Mouse (Mus musculus) thymus, postnatal 10 days (tissue): ENCODE data around the gene Cyp1b1.

Experiments
- DNase-seq, 2 experiments: peaks; one replicate each; pipeline ENCODE4 v3.0.0; 2021; ENCODE audit warnings: low spot score in 2 of 2

Gene Cyp1b1

GRCm38 (mm10) chr17:79714931-79715637 lies at the start of gene Cyp1b1:
TSS of gene Cyp1b1 (minus strand) at chr17:79715061.
- no peak for DNase-seq

- no peak for DNase-seq
Observed at GRCm38 (mm10) chr17:79761841-79762240, 47.0 kb upstream of the Cyp1b1 start.

GRCm38 (mm10) chr17:79753831-79754230 lies 39.0 kb upstream of the Cyp1b1 start:
- DNase-seq = no peak

GRCm38 (mm10) chr17:79752836-79753235 lies 38.0 kb upstream of the Cyp1b1 start:
- DNase-seq = peak in 1 of 2 experiments; percentile 13

DNA sequence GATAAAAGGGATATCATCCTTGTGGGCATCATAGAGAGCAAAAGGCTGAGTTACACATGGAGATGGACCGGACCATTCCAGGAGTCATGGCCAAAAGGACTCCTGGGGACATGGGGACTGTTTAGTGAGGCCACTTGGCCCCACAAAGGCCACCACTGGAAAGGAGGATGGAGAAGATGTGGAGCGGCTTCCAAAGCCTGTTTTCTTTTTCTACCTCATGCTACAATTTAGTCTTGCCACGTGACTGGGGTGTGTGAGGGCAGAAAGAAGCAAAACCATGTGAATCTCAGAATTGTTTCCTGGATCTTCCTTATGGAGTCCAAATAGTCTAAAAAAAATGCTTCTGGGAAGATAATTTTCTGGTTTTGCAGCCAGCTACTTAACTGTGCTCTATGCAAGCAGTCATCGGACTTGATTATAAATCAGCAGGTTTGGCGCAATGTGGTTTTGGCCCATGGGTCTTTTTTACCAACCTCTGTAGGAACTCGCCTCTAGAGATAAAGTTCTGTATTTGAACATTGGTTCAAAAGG lies 36.9 kb upstream of the Cyp1b1 start:
- DNase-seq = no peak

GRCm38 (mm10) chr17:79749647-79750046 lies 34.8 kb upstream of the Cyp1b1 start:
- no peak for DNase-seq

- no peak for DNase-seq
Observed at GRCm38 (mm10) chr17:79746954-79747353, 32.1 kb upstream of the Cyp1b1 start.

GRCm38 (mm10) chr17:79746146-79746591 lies 31.3 kb upstream of the Cyp1b1 start:
- no peak for DNase-seq

DNA sequence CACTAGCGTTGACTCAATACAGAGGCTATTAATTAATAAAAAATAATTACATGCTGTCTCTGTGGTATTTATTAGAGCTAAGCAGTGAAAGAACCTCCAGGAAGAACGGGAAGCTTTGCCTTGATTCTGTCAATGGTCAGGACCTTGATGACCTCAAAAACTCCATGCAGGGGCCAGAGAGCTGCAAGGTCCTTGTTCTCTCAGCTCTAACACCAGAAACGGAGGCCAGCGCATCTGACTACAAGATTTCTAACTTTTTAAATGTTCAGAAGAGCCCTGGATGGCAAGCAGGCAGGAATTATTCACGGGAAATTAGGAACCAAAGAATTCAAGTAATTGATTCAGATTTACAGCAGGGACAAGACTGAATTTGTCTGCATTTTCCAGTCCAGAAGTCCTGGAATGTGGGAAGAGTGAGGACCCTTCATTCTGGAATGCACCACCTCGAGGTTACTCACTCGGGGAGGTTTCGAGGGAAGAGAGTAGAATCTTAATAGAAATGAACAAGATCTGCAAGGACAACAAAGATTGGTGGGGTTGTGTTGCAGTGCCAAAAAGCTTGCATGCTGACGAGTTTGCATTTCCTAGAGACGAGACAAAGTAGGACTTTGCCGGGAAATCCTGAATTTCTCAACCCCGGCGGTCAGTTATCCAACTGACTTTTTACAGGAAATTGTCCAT lies 30.3 kb upstream of the Cyp1b1 start:
- DNase-seq = no peak

- no peak for DNase-seq
Observed at GRCm38 (mm10) chr17:79743507-79743906, 28.6 kb upstream of the Cyp1b1 start.

GRCm38 (mm10) chr17:79742635-79743034 lies 27.8 kb upstream of the Cyp1b1 start:
- DNase-seq = no peak

DNA sequence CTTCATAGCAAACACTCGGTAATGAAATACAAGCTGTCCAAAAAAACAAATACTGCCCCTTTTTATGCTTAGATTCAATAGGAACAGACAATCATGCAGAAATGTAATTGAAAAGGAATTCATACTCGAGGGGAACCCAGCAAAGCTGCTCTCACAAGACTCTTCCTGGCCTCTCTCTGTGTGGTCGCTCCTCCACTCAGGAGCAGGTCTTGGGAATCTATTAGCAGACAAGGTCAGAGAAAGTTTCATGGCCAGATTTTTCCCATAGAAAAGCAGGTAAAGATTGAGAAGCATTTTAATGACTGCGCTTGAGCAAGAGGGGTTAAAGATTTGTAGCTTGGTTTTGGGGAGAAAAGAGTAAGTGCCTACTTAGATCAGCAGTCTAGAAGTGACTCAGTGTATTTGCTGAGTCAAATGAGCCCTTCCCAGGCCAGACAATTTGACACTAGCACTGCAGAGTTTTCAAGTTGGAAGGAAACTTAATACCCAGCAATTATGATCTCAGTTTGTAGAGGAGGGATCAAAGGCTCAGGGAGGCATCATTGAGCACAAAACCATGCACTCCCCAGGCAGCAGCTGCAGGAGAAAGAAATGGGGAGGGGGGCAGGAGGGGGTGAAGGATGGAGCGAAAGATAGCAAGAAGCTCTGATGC lies 24.1 kb upstream of the Cyp1b1 start:
- no peak for DNase-seq

GRCm38 (mm10) chr17:79737598-79737997 lies 22.7 kb upstream of the Cyp1b1 start:
- no peak for DNase-seq

DNA sequence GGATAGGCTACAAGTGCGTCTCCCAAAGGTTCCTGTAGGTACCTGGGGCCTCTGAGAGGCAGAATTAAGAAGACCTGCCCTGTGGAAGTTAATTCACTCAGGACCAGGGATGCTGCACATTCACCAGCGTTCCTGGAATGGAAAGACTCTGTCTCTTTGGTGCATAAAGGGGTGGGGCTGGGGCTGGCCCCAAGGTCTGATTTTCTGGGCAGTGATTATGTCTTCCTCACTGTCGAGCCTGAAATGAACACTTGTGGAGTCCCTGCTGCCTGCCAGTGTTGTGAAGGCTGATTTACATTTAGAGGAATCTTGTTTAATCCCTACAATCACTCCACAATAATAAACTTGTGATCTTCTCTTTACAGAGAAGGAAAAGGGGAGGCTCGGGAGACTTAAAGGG lies 18.2 kb upstream of the Cyp1b1 start:
- no peak for DNase-seq

DNA sequence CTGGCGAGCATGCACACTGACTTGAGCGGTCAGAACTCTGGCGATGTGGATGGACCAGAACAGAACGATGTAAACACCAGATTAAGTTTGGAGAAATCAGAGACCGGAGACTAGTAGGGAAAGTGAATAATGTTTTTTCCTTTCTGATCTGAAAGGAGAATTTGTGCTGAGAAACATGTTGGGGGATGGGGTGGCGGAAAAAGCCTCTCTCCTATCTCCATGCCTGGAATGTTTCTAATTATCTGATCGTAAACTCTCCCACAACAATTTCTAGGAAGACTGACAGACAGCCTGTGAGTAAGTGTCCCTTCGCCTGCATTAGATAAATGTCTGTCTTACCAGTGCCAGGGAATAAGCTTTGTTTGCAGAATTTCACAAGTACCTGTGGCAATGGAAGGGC lies 16.1 kb upstream of the Cyp1b1 start:
- no peak for DNase-seq

GRCm38 (mm10) chr17:79728585-79729503 lies 14.0 kb upstream of the Cyp1b1 start:
- DNase-seq = no peak

GRCm38 (mm10) chr17:79728053-79728584 lies 13.3 kb upstream of the Cyp1b1 start:
- no peak for DNase-seq

GRCm38 (mm10) chr17:79726613-79727012 lies 11.8 kb upstream of the Cyp1b1 start:
- no peak for DNase-seq

GRCm38 (mm10) chr17:79720681-79721080 lies 5.8 kb upstream of the Cyp1b1 start:
- DNase-seq = no peak

DNA sequence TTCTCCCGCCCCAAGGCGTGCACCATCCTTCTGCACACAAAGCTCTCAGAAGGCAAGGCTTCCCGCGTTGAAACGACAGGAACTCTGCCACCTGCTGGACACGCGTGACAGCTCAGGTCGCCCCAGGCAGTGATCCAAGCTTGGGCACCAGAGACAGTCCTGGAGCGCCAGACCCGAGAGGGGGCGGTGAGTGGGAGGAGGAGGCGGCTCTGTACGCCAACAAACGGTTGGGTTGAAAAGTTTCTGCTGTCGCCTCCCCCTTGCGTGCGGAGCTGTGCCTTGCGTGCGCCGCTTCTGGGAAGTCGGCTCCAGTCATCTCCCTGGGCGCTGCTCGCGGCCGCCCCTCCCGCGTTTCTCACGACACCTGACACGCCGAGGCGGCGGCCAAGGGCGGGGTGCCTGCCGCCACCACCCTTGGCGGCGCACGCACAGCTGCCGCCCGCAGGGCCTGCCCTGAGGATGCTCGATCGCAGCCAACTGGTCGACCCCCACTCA lies 835 bp upstream of the Cyp1b1 start:
- peak; percentile 81 to 90 for DNase-seq

GRCm38 (mm10) chr17:79714368-79714895 lies 429 bp downstream of the Cyp1b1 start:
- DNase-seq = no peak
